In the genomic region with DNA sequence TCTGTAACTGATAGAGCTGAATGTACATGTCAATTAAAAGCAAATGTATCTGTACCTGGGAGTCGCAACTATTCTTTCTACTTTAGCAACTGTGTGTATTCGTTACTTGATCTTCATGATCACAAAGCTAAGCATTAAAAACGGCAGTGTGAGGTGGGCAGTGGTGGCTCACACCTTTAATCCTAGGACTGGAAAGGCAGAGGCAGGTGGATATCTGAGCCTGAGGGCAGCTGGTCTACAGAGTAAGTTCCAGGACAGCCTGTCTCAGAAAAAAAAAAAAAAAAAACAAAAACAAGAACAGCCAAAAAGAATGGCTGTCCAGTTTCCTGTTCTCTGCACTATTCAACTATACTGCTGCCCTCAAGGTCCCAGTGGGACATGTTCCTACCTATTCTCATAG, we compare ENCODE assay signal across 17 mouse cellular contexts.
"Had no signal": no experiment of that assay in that cellular context is flagged by ENCODE, and none has a peak within 500 bp of the region (broad histone marks: within the 10 kb centered on the region; RNA-seq: fewer than 3 reads in every experiment).

No protein-coding gene starts in this region.

- H3K9ac ChIP-seq: liver, postnatal 0 days; lung, embryonic 15.5 days; midbrain, embryonic 13.5 days; midbrain, embryonic 15.5 days; neural tube, embryonic 13.5 days; neural tube, embryonic 15.5 days had no signal

- H3K27ac ChIP-seq: lung, embryonic 15.5 days; macrophage; midbrain, embryonic 13.5 days; midbrain, embryonic 15.5 days; neural tube, embryonic 13.5 days; neural tube, embryonic 15.5 days had no signal

- H3K27me3 ChIP-seq: lung, embryonic 15.5 days; megakaryocyte, embryonic 14.5 days; midbrain, embryonic 13.5 days; midbrain, embryonic 15.5 days; neural tube, embryonic 13.5 days; neural tube, embryonic 15.5 days had no signal

- H3K9me3 ChIP-seq: lung, embryonic 15.5 days; megakaryocyte, embryonic 14.5 days; midbrain, embryonic 13.5 days; midbrain, embryonic 15.5 days; neural tube, embryonic 13.5 days; neural tube, embryonic 15.5 days had no signal

- H3K4me2 ChIP-seq: lung, embryonic 15.5 days; midbrain, embryonic 11.5 days; midbrain, embryonic 13.5 days; midbrain, embryonic 15.5 days; neural tube, embryonic 13.5 days; neural tube, embryonic 15.5 days had no signal

- H3K4me1 ChIP-seq: lung, embryonic 15.5 days; megakaryocyte, embryonic 14.5 days; midbrain, embryonic 13.5 days; midbrain, embryonic 15.5 days; neural tube, embryonic 13.5 days; neural tube, embryonic 15.5 days had no signal

- H3K36me3 ChIP-seq: lung, embryonic 15.5 days; midbrain, embryonic 13.5 days; midbrain, embryonic 15.5 days; neural tube, embryonic 13.5 days; neural tube, embryonic 15.5 days had no signal

- H3K4me3 ChIP-seq: lung, embryonic 15.5 days; megakaryocyte, embryonic 14.5 days; midbrain, embryonic 13.5 days; midbrain, embryonic 15.5 days; neural tube, embryonic 13.5 days; neural tube, embryonic 15.5 days had no signal

- ATAC-seq: liver, postnatal 0 days; lung, postnatal 0 days; midbrain, embryonic 13.5 days; midbrain, embryonic 15.5 days had no signal

- DNase-seq: liver, postnatal 0 days; lung, adult 2 months; lung, postnatal 14 days; lung, postnatal 36 days; right cerebral cortex, postnatal 14 days; thymus, adult 18-20 months; thymus, postnatal 14 days; thymus, postnatal 36 days had no signal
